Mouse (Mus musculus) ZHBTc4 (cell line): ENCODE data around the gene Lman2.
A peak's percentile ranks its signal among the peaks of the same experiment; 100 is the strongest.

Source experiments
- DNase-seq: peaks from one replicate; pipeline ENCODE4 v3.0.0-alpha.2; 2011; ENCODE audit warnings: low read depth, low spot score

Gene Lman2

DNA sequence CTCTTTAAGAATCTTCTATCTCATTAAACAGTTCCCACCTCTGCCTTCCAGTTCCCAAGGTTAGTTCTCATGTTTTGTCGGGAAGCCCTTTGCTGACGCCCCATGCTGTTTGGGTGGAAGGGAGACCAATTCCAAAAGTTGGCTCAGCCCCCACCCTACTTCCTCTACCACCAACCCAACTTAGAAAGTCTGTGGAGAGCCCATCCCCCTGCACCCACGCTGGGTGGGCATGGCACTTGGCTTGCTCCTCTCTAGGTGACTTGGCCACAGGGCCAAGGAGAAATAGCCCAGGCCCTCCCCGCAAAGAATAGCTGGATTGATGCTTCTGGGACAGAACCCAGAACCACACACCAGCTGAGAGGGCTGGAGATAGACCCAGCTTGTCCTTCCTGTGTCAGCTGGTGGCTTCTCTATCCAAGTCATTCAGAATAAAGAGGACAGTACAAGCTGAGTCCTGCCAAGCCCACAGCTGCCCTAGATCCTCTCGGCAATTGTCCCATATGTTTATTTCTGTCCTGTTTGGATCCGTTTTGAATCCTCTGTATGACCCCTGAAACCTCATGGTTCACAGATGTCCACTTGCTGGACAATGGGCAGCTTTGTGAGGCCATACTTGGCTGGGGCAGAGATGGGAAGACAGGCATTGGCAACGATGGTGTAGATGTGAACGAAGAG lies 8.6 kb upstream of the Lman2 start:
- no peak for DNase-seq

DNA sequence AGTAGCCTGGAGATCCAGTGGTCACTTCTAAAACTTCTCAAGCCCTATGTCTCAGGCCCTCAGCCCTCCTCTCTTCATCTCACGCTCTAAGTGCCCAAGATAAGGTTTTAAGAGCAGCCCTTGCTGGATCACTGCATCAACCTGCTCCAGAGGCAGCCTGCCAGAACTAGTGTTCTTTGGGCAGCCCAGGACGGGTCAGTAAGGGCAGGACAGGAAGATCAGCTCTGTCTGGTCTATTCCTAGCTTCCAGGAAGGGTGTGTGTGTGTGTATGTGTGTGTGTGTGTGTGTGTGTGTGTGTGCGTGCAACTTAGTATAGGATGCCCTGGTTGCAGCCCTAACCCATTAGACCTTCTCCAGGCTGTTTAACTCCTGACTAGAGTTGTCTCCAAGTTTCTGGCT lies 7.7 kb upstream of the Lman2 start:
- DNase-seq, result no peak

DNA sequence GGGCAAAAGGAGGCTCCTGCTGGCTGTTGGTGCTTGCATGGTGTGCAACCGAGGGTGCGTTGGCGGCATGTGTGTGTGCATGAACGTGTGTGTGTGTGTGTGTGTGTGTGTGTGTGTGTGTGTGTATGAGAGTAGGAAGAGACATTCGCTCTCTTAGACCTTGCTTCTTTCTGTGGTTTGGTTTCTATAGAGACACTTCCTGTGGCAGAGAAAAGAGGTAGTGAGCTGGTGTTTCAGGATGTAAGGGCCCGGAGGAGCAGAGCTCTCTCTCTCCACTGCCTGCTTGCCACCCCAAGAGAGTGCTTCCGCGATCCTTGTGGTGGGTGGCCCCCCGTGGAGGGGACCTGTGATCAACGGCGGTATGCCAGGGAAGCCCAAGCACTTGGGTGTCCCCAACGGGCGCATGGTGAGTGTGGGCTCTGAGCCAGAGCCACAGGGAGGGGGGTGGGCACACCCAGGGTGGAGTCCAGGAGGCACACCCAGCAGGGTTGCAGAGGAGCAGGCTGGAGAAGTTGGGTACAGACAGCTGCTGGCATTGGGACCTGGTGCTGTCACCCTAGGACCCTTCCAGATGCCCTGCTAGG lies 7.0 kb upstream of the Lman2 start, which contains the start of gene Rgs14:
Rgs14 (plus strand) TSS at position 202 of the 584 bp plus-strand sequence.
- no peak for DNase-seq

DNA sequence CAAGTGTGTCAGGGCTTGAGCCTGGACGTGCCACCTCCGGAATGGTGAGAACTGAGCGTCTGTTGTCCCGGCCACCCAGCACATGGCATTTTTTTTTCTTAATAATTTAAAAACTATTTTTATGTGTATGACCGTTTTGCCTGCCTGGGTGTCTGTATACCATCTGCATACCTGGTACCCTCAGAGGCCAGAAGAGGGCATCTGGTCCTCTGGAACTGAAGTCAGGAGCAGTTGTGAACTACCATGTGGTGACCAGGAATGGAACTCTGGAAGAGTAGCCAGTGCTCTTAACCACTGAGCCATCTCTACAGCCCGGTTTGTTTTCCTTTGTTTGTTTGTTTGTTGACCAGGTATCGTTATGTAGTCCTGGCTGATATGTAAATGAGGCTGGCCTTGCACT lies 5.8 kb upstream of the Lman2 start:
- DNase-seq, result no peak

DNA sequence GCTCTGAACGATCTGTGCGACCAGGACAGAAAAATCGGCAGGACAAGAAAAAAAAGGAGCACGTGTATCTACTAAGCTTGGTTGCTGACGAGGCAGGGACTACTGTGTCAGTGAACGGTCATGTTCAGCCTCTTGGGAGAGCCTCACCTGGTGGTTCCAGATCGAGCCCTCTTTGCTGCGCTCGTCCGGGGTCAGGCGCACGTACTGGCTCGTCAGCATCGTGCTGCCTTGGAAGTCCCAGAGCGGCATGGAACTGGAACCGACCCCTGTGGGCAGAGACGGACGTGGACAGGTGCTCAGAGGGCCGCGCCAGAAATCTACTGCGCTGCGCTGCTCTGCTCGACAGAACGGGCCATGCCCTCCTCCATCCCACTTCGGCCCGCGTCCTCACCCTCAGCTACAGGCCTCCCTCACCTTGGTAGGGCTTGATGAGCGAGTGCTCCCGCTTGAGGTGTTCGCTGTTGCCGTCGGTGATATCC lies 570 bp downstream of the Lman2 start:
- DNase-seq, result no peak

DNA sequence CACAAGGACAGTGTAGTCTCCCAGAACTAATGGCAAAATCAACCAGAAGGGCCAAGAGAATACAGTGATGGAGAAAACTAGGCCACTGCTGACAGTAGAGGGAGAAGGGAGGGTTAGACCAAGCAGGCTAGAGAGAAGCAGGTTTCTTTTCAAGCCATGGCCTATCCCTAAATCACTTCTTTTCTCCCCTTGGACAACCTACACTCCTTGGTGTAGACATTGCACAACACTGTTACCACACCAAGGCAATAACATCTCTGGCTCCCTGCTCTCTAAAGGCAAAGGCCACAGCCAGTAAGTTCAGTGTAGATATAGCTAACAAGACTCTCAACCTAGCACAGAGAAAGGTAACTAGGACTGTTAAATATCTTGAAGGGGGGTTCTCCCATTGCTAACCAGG lies 1.4 kb downstream of the Lman2 start:
- DNase-seq, result no peak

DNA sequence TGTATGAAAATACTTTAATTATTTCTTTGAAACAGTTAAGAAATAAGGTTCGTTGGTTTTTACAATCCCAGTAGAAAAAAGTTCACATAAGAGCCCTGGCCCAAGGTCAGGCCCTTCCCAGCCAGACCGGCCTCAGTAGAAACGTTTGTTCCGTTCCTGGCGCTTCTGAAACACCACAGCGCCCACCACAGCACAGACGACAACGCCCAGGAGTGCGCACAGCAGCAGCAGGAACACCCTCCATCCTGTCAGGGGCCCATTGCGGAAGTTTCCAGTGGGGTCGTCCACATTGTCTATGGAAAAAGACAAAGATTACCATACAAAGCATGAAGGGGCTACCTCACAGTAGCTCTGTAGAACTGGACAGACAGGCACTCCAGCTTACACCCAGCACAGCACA lies 15.8 kb downstream of the Lman2 start:
- no peak for DNase-seq

DNA sequence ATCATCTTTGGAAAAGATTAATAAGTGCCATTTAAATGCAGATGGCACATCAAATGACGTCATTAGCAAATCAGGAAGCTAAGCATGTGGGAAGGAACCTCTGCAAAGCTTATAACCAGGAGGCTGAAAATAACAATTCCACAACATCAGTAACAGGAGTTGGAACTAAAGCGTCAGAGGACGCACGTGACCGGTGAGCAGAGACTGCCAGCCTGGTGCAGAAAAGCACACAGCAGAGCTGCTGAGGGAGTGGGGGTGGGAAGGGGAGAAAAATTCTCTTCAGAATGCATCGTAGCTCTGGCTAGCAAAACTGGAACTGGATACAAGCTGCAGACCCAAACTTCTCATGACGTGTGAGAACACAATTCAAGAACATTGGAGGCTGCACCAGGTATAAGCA lies 18.3 kb downstream of the Lman2 start:
- DNase-seq, result no peak

DNA sequence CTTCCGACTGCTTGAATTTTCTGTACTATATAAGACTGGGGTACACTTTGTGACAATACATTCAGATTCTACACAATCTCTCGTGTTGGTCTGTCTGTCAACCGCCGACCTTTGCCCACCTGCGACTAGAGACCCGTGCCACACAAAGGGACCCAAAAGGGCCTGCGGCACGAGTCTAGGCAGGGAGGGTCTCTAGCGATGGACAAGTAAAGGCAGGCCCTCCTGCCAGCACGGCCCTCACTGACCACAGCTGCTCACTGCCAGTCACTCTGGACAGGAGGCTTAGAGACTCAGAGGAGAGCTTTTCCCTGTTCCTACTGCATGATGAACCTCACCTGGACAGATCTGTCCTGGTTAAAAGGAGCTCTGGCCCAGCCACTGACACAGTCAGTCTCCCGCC lies 20.1 kb downstream of the Lman2 start:
- DNase-seq, result no peak

DNA sequence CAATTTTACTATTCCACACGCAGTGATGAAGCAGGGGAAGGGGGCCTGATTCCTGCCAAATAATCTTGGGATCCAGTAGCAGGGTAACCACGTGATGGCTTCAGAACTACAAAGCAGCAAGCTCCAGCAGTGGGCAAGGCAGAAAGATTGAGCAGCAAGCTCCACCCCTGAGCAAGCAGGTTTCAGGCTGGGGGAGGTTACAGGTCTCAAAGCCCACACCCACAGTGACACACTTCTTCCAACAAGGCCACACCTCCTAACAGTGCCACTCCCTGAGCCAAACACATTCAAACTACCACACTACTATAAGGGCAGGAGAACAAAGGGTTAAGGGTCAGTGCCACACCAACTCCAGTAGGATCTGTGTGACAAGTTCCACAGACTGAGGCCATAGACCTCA lies 23.3 kb downstream of the Lman2 start:
- peak; percentile 91 for DNase-seq

DNA sequence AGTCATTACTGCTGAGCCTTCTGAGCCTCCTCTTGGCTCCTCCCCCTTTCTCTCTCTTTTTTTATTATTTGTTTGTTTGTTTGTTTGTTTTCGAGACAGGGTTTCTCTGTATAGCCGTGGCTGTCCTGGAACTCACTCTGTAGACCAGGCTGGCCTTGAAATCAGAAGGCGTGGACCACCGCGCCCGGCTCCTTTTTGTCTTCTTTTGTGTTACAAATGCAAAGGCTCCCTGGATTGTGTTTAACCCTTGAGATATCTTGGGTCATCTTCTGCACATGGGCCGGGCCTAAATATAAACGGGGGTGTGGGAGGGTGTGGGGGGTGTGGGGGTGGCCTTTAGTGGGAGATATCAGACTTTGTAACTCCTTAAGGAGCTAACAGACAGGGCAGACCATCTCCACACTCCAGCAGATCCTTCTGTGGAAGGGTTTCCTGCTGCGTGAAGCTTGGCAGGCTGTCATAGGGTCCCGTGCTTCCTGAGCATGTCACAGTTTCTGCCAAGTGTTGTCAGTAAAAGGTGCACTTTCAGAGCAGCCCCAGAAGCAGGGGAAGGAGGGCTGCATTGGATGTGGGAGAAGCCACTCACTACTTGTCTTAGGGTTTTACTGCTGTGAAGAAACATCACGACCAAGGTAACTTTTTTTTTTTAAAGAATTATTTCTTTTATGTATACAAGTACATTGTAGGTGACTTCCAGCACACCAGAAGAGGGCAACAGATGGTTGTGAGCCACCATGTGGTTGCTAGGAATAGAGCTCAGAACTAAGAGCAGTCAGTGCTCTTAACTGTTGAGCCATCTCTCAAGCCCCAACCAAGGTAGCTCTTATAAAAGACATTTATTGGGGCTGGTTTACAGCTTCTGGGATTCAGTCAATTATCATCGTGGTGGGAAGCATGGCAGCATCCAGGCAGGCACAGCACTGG lies 24.2 kb downstream of the Lman2 start:
- DNase-seq, result peak; percentile 73

DNA sequence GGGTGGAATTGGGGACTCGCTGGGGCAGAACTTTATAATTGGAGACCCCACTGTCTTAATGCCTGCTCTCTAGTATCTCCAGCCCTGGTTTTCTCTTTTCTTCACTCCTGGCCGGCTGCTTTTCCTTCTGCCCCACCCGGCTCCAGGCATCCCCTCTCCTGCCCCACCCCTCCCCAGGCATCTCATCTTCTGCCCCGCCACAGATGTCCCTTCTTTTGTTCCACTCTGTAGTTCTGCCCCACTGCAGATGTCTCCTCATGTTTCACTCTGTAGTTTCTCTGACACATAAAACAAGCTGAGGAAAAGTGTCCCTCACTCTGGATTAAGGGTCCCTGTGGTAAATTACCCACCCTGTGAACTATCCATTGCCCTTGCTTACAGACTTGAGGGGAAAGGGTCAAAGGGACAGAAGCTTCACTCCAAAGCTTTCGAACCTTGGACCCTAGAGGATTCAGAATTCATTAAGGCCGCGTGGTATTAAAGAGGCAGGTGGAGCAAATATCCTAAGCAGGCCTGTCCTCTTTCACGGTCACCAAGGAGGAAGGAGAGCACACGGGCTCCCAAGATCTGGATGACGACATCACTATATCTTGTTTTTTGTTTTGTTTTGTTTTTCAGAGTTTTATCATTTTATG lies 25.1 kb downstream of the Lman2 start:
- DNase-seq, result no peak

DNA sequence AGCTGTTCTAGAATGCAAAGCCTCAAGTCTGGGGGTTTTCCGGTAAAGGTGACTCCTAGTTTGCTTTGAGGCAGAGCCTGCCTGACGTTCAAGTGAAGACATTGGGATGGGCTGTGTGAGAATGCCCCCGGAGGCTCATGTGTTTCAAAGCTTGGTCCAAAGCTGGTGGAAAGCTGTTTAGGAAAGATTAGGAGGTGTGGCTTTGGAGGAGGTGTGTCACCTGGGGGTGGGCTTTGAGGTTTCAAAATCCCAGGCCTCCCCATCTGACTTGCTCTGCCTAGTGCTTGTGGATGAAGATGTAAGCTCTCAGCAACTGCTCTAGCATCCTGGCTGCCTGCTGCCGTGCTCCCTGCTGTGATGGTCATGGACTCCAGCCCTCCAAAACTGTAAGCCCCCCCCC lies 26.9 kb downstream of the Lman2 start:
- DNase-seq, result peak; percentile 66

DNA sequence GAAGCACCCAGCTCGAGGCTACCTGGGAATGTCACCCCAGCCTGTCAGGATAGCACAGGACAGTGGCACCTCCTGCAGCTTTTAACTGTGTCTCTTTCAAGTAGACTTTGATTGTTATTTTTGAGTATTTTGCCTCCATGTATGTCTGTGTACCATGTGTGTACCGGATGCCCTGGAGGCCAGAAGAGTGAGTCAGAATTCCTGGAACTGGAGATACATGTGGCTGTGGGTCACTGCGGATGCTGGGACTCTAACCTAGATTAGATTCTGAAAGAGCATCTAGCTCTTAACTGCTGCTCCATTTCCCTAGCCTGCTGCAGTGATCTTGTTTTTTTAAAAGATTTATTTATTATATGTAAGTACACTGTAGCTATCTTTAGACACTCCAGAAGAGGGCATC lies 30.3 kb downstream of the Lman2 start:
- DNase-seq, result no peak

DNA sequence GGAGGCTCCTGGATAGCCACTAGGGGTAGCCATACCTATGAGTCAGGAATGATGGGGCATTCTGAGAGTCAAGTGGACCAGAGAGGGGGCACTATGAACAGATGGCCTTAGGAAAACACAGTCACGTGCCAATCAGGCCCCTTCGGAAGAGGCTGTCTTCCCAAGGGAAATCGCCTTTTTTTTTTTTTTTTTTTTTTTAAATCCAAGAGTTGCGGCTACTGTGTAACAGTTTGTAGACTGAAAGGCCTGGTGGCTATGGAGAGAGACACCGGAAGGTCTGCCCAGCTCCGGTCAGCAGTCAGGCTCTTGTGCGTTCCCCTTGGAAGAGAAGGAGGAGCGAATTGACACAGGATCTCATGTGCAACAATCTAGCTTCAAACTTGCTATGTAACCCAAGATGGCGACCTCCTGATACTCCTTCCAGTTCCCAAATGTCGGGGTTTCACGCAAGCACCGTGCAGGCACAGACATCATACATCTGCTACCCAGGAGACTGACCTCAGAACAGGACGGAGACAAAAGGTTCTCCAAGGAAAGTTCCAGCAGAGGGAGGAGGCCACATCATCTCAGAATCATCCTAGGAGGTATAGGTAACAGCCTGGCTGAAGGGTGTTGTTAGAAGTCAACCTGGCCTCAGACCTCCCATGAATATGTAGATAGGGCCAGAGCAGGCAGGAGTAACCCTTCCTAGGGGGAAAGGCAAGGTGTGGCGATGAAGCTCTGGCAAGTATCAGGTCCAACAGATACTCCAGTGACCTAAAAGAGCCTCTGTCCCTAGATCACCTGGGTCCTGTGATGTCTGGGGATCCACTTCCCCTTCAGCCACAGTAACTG lies 31.8 kb downstream of the Lman2 start:
- peak; percentile 68 for DNase-seq

DNA sequence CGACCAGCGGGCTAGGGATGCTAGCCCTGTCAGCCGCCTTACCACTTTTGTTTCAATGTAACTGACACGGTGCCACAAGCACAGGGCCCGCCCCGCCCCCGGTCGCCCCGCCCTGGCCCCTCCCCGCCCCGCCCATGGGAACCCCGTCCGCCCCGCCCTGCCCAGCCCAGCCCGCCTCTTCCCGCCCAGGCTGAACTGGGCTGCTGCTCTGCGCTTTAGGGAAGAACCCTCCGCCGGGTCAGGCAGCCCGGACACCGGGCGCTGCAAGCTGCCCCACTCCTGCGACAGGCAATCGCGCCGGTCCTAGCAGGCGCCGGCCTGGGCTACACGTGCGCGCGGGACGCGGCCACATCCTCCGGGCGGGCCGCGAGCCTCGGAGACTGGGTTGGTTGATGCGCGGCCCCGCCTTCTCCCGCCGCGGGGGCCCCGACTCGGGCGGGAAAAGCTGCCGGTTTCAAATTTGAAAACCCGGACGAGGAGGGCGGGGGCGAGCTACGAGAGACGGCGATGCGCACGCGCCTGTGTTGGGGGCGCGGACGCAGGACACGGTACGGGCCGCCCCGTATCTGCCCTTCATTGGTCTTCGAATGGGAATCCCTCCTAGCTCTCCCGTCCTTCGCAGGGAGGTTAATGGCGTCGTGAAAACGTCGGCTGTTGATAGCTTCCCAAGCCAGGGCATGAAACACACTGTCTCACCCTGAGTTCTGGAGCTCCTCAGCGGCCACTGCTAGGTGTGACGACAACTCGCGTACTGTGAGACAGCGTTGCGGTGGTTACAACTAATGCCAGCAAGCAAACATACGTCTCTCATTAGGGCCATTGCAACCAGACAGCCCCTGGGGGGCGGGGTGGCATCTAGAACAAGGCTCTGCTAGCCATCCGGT lies 32.7 kb downstream of the Lman2 start, which contains the start of gene Mxd3:
Mxd3 (minus strand) TSS at position 141 of the 884 bp plus-strand sequence.
- DNase-seq, result peak; percentile 93

DNA sequence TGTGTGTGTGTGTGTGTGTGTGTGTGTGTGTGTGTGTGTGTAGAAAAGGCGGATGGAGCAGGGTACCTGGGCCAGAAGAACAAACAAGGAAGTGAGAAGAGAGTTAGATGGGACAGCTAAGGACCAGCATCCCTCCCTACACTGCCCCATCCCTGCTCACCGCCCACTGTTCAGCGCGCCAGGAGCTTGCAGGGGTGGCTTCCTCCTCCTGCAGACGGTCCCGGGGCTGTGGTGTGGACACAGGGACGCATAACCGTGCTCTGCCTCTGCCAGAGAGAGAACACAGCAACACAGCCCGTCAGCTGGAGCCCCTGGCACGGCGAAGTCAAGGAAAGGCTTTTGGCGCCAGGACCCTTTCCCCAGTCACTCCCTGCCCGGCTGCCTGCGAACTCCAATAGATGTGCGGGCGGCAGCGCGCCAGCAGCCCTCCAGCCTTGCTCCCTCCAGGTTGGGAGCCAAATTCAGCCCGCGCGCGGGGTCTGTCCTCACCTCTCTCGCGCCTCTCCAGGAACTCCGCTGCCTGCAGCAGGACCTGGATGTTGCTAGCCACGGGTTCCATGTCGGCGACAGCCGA lies 33.4 kb downstream of the Lman2 start:
- peak; percentile 71 for DNase-seq

DNA sequence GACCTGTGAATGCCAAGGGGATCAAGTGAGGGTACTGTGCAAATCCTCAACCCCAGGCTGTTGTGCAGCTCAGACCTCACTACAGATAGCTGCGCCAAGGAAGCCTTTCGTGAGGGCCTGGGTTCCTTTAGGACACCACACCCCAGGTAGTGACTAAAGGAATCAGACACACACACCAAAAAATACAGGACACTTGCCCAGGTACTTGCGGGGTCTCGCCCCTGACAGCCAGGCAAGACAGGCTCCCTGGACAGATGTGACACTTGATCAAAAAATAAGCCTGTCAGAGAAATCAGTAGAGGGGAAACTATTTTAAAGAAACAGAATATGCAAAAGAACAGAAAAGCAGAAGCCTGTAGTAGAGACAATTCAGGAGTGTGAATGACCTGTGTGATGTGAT lies 33.9 kb downstream of the Lman2 start:
- no peak for DNase-seq

DNA sequence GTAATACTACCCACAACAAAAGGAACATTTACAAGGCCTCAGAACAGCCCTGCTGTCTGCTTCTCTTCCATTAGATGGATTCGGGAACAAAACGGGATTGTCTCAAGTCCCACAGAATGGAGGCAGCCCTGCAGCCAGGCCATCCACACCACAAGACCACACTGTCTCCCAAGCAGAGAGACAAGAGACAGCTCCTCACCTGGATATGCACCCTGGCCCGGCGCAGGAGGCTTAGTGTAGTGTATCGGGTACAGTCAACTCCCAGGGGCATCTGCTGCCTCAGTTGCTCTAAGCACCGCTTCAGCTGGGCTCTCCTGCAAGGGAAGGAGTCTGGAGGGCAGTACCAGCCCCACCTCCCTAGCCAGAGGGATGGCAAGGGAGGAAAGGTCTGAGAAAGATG lies 34.4 kb downstream of the Lman2 start:
- no peak for DNase-seq

DNA sequence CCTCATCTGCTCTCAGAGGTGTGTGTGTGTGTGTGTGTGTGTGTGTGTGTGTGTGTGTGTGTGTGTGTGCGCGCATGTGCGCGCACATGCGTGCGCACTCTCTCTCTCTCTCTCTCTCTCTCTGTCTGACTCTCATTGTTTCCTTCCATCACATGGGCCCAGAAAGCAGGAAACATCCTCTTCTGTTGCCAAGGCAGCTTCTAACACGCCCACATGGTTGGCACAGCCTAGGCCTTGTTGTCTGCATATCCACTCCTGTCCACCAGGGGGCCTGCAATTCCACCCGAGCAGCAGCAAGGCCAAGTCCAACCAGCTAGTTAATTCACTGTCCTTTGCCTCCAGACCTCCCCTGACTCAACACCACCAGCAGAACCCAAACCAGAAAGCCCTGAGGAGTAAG lies 35.0 kb downstream of the Lman2 start:
- DNase-seq, result peak; percentile 93
